Mouse (Mus musculus) left cerebral cortex, postnatal 25 days (tissue): ENCODE measurements around the gene Ski. TPM values are rescaled to one million over a fixed set of nuclear protein-coding genes. Genes with fewer than 3 reads are reported as not detected.

Experiments used
- DNase-seq, 2 experiments: peaks; one replicate each; pipeline ENCODE4 v3.0.0; 2022; ENCODE audit warnings: low spot score in 2 of 2, mixed read lengths in 1 of 2
- intact Hi-C: fragments of 180-260 bp; cut with DNase I; formaldehyde crosslinking; loops from one replicate; pipeline ENCODE4 v1.15.1; 2025
- total RNA-seq, 2 experiments: library from RNA; stranded (reverse); gene quantifications; 2 replicates each; pipeline ENCODE4 v1.2.3; 2021

Gene Ski
- total RNA-seq, 2 experiments from 2014 or later, result 111 to 112 TPM

- no peak for DNase-seq
- intact Hi-C loops, result no loop called here
These were observed 34.1 kb downstream of the Ski start for GRCm38 (mm10) chr4:155188341-155188740.

- intact Hi-C loops, result no loop called here
- no peak for DNase-seq
These were observed 35.2 kb downstream of the Ski start for GRCm38 (mm10) chr4:155187192-155187674.

GRCm38 (mm10) chr4:155185845-155186244 is 36.5 kb downstream of the Ski start:
- no peak for DNase-seq
- intact Hi-C loops, result no loop called here

GRCm38 (mm10) chr4:155184248-155185070 is 37.9 kb downstream of the Ski start:
- DNase-seq, result no peak
- intact Hi-C loops, result no loop called here

GRCm38 (mm10) chr4:155183201-155183600 is 39.2 kb downstream of the Ski start:
- intact Hi-C loops, result no loop called here
- DNase-seq, result no peak

GRCm38 (mm10) chr4:155178981-155179512 is 43.3 kb downstream of the Ski start:
- no peak for DNase-seq
- intact Hi-C loops, result no loop called here

- peak in 1 of 2 experiments; percentile 58 for DNase-seq
- intact Hi-C loops, result no loop called here
These were observed 44.1 kb downstream of the Ski start for GRCm38 (mm10) chr4:155178274-155178673.

- DNase-seq, result no peak
- intact Hi-C loops, result no loop called here
These were observed 46.2 kb downstream of the Ski start for GRCm38 (mm10) chr4:155176210-155176609.

- intact Hi-C loops, result loop anchor here (2.0 to 5.0 kb wide), 2 partner anchors 47 to 52 kb away; no protein-coding TSS in a partner anchor
- no peak for DNase-seq
These were observed 48.3 kb downstream of the Ski start for GRCm38 (mm10) chr4:155173822-155174785.

GRCm38 (mm10) chr4:155172909-155173821 is 49.2 kb downstream of the Ski start:
- intact Hi-C loops, result loop anchor here (2.0 to 5.0 kb wide), 2 partner anchors 48 to 51 kb away; no protein-coding TSS in a partner anchor
- DNase-seq, result peak; percentile 65 to 76

- DNase-seq, result peak in 1 of 2 experiments; percentile 91
- intact Hi-C loops, result loop anchor here (2.0 to 5.0 kb wide), 2 partner anchors 49 to 50 kb away; no protein-coding TSS in a partner anchor
These were observed 50.3 kb downstream of the Ski start for GRCm38 (mm10) chr4:155171961-155172533.

GRCm38 (mm10) chr4:155170614-155171212 is 51.7 kb downstream of the Ski start:
- intact Hi-C loops, result loop anchor here (5.0 kb wide), 1 partner anchor 48 kb away; no protein-coding TSS in a partner anchor
- no peak for DNase-seq

- intact Hi-C loops, result no loop called here
- no peak for DNase-seq
These were observed 53.5 kb downstream of the Ski start for GRCm38 (mm10) chr4:155168835-155169252.

GRCm38 (mm10) chr4:155165861-155166260 is 56.5 kb downstream of the Ski start:
- intact Hi-C loops, result no loop called here
- DNase-seq, result no peak

GRCm38 (mm10) chr4:155164550-155164949 is 57.8 kb downstream of the Ski start:
- intact Hi-C loops, result no loop called here
- DNase-seq, result no peak

GRCm38 (mm10) chr4:155163685-155164084 is 58.7 kb downstream of the Ski start:
- DNase-seq, result no peak
- intact Hi-C loops, result no loop called here

- no peak for DNase-seq
- intact Hi-C loops, result no loop called here
These were observed 59.1 kb downstream of the Ski start for GRCm38 (mm10) chr4:155163320-155163651.
